Mouse (Mus musculus) midbrain, embryonic 10.5 days (tissue): ENCODE results near the gene Acer1. TPM values are rescaled to one million over a fixed set of nuclear protein-coding genes. Genes with fewer than 3 reads are reported as not detected.
"Not testable (repeated sequence)": the region's sequence is repeated elsewhere in the genome, so short reads cannot be mapped to it uniquely, and the experiment has no call there.

Experiments used
- DNase-seq: peaks from one replicate; pipeline ENCODE4 v3.0.0-alpha.2; 2017; ENCODE audit warnings: low spot score
- H3K27ac ChIP-seq: fragments of 300-500 bp; sonication (generic); replicated peaks from 2 replicates; pipeline ENCODE4 v1.5.1; 2016; ENCODE audit warnings: mild to moderate bottlenecking
- H3K27me3 ChIP-seq: fragments of 300-500 bp; sonication (generic); 2 replicates; pipeline ENCODE4 v1.6.1; 2016; ENCODE audit warnings: low read depth, mild to moderate bottlenecking; ENCODE audit not compliant: poor library complexity, severe bottlenecking
- H3K36me3 ChIP-seq: fragments of 300-500 bp; sonication (generic); 2 replicates; pipeline ENCODE4 v1.6.1; 2016; ENCODE audit warnings: mild to moderate bottlenecking, moderate library complexity
- H3K4me1 ChIP-seq: fragments of 300-500 bp; sonication (generic); 2 replicates; pipeline ENCODE4 v1.6.1; 2016
- H3K4me3 ChIP-seq: fragments of 300-500 bp; sonication (generic); 2 replicates; pipeline ENCODE4 v1.5.1; 2016; ENCODE audit warnings: mild to moderate bottlenecking, moderate library complexity
- H3K9me3 ChIP-seq: fragments of 300-500 bp; sonication (generic); replicated peaks from 2 replicates; pipeline ENCODE4 v1.6.1; 2016; ENCODE audit warnings: mild to moderate bottlenecking
- WGBS: fragments of 180-500 bp; shearing (Covaris S2); methylation state at CpG from one replicate; pipeline ENCODE4 v1.1.7; 2016; 5-methylcytosine and 5-hydroxymethylcytosine counted together
- polyA plus RNA-seq: library from polyadenylated mRNA; unstranded; fragments of >200 nt; fragmentation: Nextera tagmentation; extraction: Ambion mirVana; gene quantifications from 2 replicates; pipeline ENCODE4 v1.2.1, GENCODE M21; 2016

Acer1 gene
- polyA plus RNA-seq, 1 experiment from 2014 or later = not detected

DNA sequence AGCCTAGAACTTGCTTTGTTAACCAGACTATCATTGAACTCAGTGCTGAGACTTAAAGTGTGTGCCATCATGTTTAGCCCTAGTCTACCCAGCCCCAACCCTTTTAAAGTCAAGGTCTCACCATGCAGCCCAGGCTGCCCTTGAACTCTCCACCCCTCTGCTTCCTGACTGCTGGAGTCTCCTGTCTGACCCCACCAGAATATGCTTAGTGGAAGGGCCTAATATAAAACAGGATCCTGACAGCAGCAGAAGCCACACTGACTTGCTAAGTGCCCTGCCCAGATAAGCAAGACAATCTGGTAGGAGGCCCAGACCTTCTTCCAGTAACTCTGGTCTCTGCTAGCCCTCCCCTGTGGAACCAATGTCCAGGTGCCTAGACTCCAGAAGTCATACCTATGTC lies 52.8 kb downstream of the Acer1 start:
- no peak overlapping the region for H3K4me3 ChIP-seq
- H3K4me1 ChIP-seq = peaks cover 31% of the 10 kb centered on the region
- H3K27ac ChIP-seq = no peak overlapping the region
- DNase-seq = no peak
- H3K36me3 ChIP-seq = peaks cover 87% of the 10 kb centered on the region
- no peaks in the 10 kb centered on the region for H3K27me3 ChIP-seq
- H3K9me3 ChIP-seq = no peaks in the 10 kb centered on the region

DNA sequence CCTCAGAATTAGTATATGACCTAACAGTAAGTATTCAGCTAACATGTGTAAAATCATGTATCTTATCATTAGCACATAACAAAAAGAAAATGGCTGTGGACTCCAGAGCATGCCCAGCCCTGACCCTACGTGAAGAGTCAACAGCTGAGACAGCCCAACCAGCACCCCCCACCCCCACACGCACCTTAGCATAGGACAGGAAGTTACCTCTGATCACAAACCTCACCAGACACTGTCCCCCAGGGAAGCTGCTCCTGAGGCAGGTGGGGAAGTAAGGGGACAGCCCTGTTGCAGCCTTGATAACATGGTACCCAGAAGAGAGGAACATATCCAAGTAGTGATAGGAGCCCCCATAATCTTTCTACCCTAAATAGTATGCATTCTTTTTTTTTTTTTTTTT lies 55.9 kb downstream of the Acer1 start:
- H3K27ac ChIP-seq = no peak overlapping the region
- H3K36me3 ChIP-seq = peaks cover 90% of the 10 kb centered on the region
- peaks cover 7% of the 10 kb centered on the region; the same call in 1 of the 2 replicates for H3K4me1 ChIP-seq
- no peaks in the 10 kb centered on the region for H3K27me3 ChIP-seq
- H3K9me3 ChIP-seq = no peaks in the 10 kb centered on the region; the same call in 1 of the 2 replicates
- no peak for DNase-seq
- H3K4me3 ChIP-seq = no peak overlapping the region
- WGBS = 95% methylated on average over 2 of the region's 2 CpGs

DNA sequence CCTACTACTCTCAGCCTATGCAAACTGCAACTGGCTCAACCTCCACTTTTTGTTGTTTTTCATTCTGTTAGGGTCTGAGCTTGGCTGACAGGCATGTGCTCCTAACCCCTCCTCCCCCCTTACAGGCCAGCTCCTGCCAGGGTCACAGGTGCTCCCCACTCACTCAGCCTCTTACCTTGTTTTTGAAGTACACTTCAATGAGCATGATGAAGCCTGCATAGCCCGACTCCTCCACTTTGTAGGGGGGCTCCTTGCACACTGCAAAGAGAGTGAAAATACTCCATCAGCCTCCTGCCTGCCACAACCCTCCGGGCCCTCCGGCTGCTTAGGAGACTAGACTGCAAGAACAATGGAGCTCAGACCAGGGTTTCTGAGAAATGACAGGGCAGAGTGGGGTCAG lies 62.2 kb downstream of the Acer1 start:
- peaks cover 99% of the 10 kb centered on the region for H3K36me3 ChIP-seq
- 90% methylated on average over 3 of the region's 3 CpGs for WGBS

DNA sequence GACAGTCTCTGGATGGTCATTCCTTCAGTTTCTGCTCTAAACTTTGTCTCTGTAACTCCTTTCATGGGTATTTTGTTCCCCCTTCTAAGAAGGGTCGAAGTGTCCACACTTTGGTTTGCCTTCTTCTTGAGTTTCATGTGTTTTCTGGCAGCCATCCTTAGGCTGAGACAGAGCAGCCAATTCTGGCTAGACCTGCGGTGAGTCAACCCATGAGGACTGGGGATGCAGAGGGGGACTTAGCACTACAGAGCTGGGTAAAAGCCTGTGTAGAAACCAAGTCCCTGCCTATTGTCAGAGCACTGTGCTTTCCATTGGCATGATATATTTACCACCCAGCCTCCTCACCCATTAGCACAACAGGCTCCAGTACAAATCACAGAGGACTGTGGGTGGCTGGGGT lies 64.8 kb downstream of the Acer1 start:
- 92% methylated on average over 2 of the region's 2 CpGs for WGBS

More for the DNA sequence above, 62.2 kb downstream of the Acer1 start:
- Histone ChIP-seq H3K27ac (no peak overlapping the region), H3K9me3 (no peaks in the 10 kb centered on the region; the same call in 1 of the 2 replicates), H3K27me3 (no peaks in the 10 kb centered on the region), H3K4me1 (no peaks in the 10 kb centered on the region), H3K4me3 (no peak overlapping the region)
- DNase-seq = no peak

DNA sequence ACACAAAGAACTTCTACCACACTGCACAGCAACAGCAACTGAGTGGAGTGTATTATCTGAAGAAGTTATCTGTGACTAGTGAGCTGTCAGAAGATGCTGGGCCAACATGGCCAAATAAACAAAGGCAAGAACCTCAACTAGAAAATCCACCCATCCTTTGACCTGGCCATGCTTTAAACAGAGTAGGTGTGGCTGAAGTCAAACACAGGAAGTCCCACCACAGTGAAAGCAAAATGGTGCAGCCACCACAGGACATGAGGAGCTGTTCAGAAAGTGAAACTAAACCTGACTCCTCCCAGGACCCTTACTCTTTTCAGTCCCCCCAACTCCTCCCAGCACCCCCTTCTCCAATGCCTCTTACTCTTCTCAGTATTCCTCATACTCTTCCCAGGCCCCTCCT lies 68.5 kb downstream of the Acer1 start:
- Histone ChIP-seq H3K36me3 (peaks cover 99% of the 10 kb centered on the region), H3K27me3 (no peaks in the 10 kb centered on the region), H3K27ac (no peak overlapping the region), H3K9me3 (no peaks in the 10 kb centered on the region), H3K4me1 (no peaks in the 10 kb centered on the region), H3K4me3 (no peak overlapping the region)
- no peak for DNase-seq

More for the DNA sequence above, 64.8 kb downstream of the Acer1 start:
- Histone ChIP-seq H3K4me1 (no peaks in the 10 kb centered on the region), H3K36me3 (peaks cover 99% of the 10 kb centered on the region), H3K9me3 (no peaks in the 10 kb centered on the region), H3K27ac (no peak overlapping the region), H3K4me3 (no peak overlapping the region), H3K27me3 (no peaks in the 10 kb centered on the region)
- no peak for DNase-seq

DNA sequence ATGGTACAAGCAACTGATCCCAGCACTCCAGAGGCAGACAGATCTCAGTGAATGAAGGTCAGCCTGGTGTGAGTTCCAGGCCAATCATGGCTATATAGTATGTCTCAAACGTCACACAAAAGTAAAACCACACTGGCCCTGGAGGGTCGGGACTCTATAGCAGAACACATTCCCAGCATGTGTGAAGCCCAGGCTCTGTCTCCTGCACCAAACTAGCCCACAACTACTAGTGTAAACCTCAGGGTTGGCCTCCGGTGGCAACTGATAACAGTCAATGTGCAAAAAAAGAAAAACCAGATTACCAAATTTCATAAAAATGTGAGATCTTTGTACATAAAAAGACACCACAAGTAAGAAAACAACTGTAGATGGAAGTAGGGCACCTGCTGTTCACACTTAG lies 68.9 kb downstream of the Acer1 start:
- Histone ChIP-seq H3K4me1 (peaks cover 3% of the 10 kb centered on the region; the same call in 1 of the 2 replicates), H3K27me3 (no peaks in the 10 kb centered on the region), H3K9me3 (no peaks in the 10 kb centered on the region), H3K27ac (no peak overlapping the region), H3K36me3 (peaks cover 99% of the 10 kb centered on the region), H3K4me3 (no peak overlapping the region)
- no peak for DNase-seq
- 94% methylated on average over 3 of the region's 3 CpGs for WGBS

DNA sequence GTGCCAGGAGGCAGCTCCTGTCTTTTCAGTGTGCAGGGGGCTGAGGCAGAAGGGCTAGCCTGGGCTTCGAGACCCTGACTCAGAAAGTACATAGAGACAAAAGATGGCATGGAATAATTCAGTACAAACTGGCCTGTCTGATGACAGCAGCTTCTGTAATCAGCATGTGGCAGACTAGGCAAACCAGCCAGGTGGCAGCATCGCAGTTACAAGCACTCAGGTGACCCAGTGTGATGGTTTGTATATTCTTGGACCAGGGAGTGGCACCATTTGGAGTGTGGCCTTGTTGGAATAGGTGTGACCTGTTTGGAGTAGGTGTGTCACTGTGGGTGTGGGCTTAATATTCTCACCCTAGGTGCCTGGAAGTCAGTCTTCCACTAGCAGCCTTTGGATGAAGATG lies 72.2 kb downstream of the Acer1 start:
- peaks cover 100% of the 10 kb centered on the region for H3K36me3 ChIP-seq
- 92% methylated on average over 2 of the region's 2 CpGs for WGBS

DNA sequence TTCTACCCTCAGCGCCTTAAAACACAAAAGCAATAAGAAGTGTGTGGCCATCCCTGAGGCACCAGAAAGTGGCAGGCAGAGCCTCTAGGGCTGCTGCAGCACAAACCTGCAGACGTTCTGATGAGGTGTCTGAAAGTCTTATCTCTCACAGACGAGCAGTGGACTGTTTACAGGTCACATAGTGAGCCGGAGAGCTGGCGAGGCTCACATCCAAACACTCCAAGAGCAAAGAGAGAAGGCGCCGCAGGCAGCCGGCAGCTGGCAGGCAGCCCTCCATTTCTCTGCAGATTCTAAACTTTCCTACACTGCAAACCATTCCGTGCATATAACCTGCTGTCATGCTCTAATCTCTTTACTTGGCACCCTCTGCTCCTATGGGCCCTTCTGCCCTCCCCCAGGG lies 74.0 kb downstream of the Acer1 start:
- WGBS = 89% methylated on average over 9 of the region's 9 CpGs
- Histone ChIP-seq H3K36me3 (peaks cover 100% of the 10 kb centered on the region), H3K4me3 (no peak overlapping the region), H3K27me3 (no peaks in the 10 kb centered on the region), H3K4me1 (peaks cover 8% of the 10 kb centered on the region; the same call in 1 of the 2 replicates), H3K27ac (no peak overlapping the region), H3K9me3 (no peaks in the 10 kb centered on the region)
- no peak for DNase-seq

More for the DNA sequence above, 72.2 kb downstream of the Acer1 start:
- not testable (repeated sequence) for H3K4me3 ChIP-seq, DNase-seq, H3K9me3 ChIP-seq, H3K4me1 ChIP-seq, H3K27ac ChIP-seq, H3K27me3 ChIP-seq

DNA sequence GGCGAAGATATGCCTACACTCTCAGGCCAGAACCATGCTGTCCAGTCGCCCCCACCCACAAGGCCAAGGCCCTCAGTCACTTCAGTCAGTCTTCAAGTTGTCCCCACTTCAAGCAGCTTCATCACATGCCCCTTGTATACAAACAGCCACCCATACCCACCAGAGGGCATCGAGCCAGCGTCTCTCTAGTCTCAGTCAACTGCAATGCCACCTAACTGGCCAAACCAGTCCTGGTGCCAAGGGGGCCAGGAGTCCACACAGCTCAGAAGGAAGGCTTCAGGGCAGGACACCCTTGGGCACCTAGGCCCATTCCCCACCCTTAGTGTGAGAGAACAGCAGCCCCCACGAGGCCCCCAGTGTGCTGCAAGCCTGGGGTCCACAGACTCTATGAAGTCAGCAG lies 74.8 kb downstream of the Acer1 start:
- H3K4me3 ChIP-seq = no peak overlapping the region
- no peak for DNase-seq
- peaks cover 8% of the 10 kb centered on the region; the same call in 1 of the 2 replicates for H3K4me1 ChIP-seq
- no peaks in the 10 kb centered on the region for H3K27me3 ChIP-seq
- peaks cover 100% of the 10 kb centered on the region for H3K36me3 ChIP-seq
- no peak overlapping the region for H3K27ac ChIP-seq
- no peaks in the 10 kb centered on the region for H3K9me3 ChIP-seq
- WGBS = 95% methylated on average over 5 of the region's 5 CpGs

DNA sequence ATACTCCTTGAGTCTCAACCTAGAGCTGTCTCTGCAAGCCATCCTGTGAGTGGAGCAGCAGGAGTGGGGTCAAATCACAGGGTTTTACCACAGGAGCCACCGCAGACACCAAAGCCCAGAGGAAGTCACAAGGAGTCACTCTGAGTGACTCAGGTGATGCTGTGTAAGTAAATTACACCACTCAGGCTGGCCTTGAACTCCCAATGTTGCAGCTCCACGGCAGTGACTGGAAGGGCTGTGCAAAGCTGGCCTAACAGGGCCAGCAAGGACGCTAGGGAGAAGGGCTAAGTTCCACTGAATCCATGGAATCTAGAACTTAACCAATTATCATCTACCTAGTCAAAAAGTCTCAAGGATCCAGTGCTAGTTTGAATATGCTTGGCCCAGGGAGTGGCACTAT lies 75.8 kb downstream of the Acer1 start:
- no peak overlapping the region for H3K27ac ChIP-seq

More for the DNA sequence above, 75.8 kb downstream of the Acer1 start:
- H3K4me3 ChIP-seq = no peak overlapping the region
- peaks cover 8% of the 10 kb centered on the region; the same call in 1 of the 2 replicates for H3K4me1 ChIP-seq
- no peaks in the 10 kb centered on the region for H3K27me3 ChIP-seq
- H3K9me3 ChIP-seq = no peaks in the 10 kb centered on the region
- DNase-seq = no peak
- 91% methylated on average over 3 of the region's 3 CpGs for WGBS
- peaks cover 100% of the 10 kb centered on the region for H3K36me3 ChIP-seq

Other genes starting within 250 kb of the Acer1 start
- 4.1 and 5.6 TPM in 2 replicates for gene Nrtn, start 224.6 kb downstream of the Acer1 start, polyA plus RNA-seq
- gene Dus3l, start 217.4 kb downstream of the Acer1 start, polyA plus RNA-seq = 44.7 and 45.6 TPM in 2 replicates
- 1.5 and 2.2 TPM in 2 replicates for gene Prr22, start 211.9 kb downstream of the Acer1 start, polyA plus RNA-seq
- 9.8 TPM in 2 replicates for gene Rfx2, start 151.1 kb downstream of the Acer1 start, polyA plus RNA-seq
- gene Acsbg2, start 107.7 kb downstream of the Acer1 start, polyA plus RNA-seq = not detected in 2 replicates
- gene 1700061G19Rik, start 106.6 kb downstream of the Acer1 start, polyA plus RNA-seq = 0.48 and 0.66 TPM in 2 replicates
- gene Mllt1, start 46.7 kb downstream of the Acer1 start, polyA plus RNA-seq = 67.7 and 77.8 TPM in 2 replicates
- 173 and 174 TPM in 2 replicates for gene Clpp, start 8.2 kb upstream of the Acer1 start, polyA plus RNA-seq
- 40.2 and 41.3 TPM in 2 replicates for gene Alkbh7, start 15.2 kb upstream of the Acer1 start, polyA plus RNA-seq
- 0.76 and 0.94 TPM in 2 replicates for gene Pspn, start 17.9 kb upstream of the Acer1 start, polyA plus RNA-seq
- gene Gtf2f1, start 29.2 kb upstream of the Acer1 start, polyA plus RNA-seq = 81.2 and 83.3 TPM in 2 replicates
- 0.39 and 0.52 TPM in 2 replicates for gene Gm17949, start 29.3 kb upstream of the Acer1 start, polyA plus RNA-seq
- 45.4 and 53.7 TPM in 2 replicates for gene Khsrp, start 49.4 kb upstream of the Acer1 start, polyA plus RNA-seq
- gene Slc25a41, start 59.5 kb upstream of the Acer1 start, polyA plus RNA-seq = 0.10 TPM in 1 of 2 replicates, not detected in the other
- gene Crb3, start 77.0 kb upstream of the Acer1 start, polyA plus RNA-seq = 1.2 and 1.5 TPM in 2 replicates
- gene Slc25a23, start 77.7 kb upstream of the Acer1 start, polyA plus RNA-seq = 10.4 and 12.6 TPM in 2 replicates
- 1.5 and 2.3 TPM in 2 replicates for gene Dennd1c, start 96.4 kb upstream of the Acer1 start, polyA plus RNA-seq
- 68.7 and 128 TPM in 2 replicates for gene Tubb4a, start 105.7 kb upstream of the Acer1 start, polyA plus RNA-seq
- gene Tnfsf9, start 123.2 kb upstream of the Acer1 start, polyA plus RNA-seq = 11.7 and 12.3 TPM in 2 replicates
- gene Cd70, start 167.7 kb upstream of the Acer1 start, polyA plus RNA-seq = 0.27 TPM in 1 of 2 replicates, not detected in the other
- gene Tnfsf14, start 212.1 kb upstream of the Acer1 start, polyA plus RNA-seq = 0.06 and 0.21 TPM in 2 replicates
- 0.07 TPM in 1 of 2 replicates, not detected in the other for gene C3, start 246.0 kb upstream of the Acer1 start, polyA plus RNA-seq